Mouse (Mus musculus) spleen, postnatal 4 days (tissue): ENCODE results near the gene Lsamp.
"Not testable (repeated sequence)": the region's sequence is repeated elsewhere in the genome, so short reads cannot be mapped to it uniquely, and the experiment has no call there.

Source experiments
- DNase-seq, 2 experiments: peaks; one replicate each; pipeline ENCODE4 v3.0.0; 2022; ENCODE audit warnings: low spot score in 2 of 2

The Lsamp gene

GRCm38 (mm10) chr16:41935701-41936100 is 1951.5 kb downstream of the Lsamp start:
- DNase-seq = no peak

DNA sequence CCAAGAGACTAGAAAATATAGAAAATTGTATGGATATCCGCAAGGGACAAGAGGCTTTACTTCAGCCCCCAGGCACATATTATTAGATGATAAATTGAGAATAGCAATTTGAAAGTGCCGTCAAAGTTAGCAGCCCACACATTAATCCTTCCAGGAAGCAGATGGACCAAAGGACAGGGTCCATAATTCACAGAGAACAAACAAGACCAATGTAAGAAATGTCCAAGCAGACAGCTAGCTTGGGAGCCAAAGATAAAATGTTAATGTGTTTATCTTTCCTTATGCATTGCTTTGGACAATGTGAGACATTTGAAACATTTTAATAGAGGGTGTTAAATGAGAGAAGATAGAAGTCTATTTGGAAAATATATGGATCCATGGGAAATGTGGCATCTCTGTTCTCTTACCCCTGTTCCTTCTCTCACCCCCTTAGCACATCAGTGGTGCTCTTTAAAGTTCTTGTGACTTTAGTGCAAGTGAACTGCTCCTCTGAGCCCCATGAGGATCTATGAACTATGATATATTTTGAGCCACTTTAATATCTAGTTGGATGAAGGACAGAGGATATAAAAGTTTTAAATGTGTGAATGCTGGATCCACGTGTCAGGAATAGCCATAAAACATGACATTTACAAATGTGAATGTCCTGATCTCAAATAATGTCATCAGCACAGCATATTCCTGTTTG is 1952.9 kb downstream of the Lsamp start:
- no peak for DNase-seq

DNA sequence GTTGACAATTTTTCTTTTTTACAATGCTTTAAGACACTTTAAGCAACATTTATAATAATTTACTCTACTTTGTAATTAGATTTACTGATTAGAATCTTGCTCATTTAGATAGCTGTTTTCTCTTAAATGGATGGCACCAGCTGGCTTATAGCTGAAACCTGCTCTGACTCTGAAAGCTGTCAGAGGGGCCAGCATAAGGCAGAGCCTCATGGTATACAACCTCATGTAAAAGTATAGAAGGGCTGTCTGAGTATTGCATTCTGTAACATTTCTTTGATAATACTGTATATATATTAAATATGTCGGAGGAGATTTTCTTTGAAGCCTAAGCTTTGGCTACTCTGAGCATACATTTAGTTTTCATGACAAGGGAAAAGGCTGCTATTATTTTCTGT is 1953.4 kb downstream of the Lsamp start:
- DNase-seq = no peak

- no peak for DNase-seq
These were observed 1954.1 kb downstream of the Lsamp start for GRCm38 (mm10) chr16:41938258-41938657.

DNA sequence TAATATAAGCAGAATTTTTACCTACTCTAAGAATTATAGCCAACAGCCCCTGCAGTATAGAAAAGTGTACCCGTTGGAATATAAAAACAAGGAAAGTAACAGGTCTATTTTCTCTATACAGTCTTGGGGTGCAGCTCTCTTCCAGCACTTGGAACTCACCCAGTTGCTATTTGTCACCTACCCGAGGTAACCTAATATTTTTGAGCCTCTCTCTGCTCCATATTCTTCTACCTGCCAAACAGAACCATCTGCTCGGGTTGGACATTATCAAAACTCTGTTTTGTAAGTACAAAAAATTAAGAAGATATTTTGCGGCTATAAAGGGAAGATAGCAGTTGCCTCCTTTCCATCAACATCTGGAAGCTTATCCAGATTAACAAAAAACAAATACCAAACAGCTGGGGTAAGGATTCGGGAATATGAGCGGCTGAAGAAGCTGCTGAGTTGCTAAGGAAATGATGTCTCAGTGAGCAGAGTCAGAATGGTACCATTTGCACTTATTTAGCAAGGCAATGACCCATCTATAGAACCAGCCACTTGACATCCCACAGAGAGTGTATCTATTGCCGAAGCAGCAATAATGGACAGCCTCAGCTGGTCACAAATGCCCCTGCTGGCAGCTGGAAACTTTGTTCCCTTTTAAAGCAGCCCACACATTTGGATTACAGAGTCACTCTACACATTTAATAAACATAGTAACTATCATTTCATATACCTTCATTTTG is 1957.6 kb downstream of the Lsamp start:
- no peak for DNase-seq

GRCm38 (mm10) chr16:41957811-41958210 is 1973.7 kb downstream of the Lsamp start:
- DNase-seq = no peak

- DNase-seq = no peak
These were observed 1981.5 kb downstream of the Lsamp start for GRCm38 (mm10) chr16:41965636-41966035.

DNA sequence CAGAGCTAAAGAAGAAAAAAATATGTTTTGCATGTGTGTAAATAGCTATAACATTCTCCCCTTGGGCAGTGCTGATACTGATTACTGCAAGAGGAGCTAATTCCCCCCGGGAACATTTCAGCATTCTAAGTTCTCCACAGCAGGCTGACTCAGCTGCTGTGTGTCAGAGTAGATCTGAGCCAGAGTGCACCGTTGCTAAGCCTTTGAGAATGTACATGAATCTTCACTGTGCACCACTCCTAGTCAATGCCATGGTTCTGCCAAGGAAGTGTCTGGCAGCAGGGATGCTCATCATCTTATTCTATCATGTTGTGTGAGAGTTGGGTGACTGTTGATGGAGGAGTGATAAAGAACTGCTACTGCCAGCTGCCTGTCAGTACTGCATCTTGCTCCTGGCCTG is 1985.1 kb downstream of the Lsamp start:
- DNase-seq = no peak

DNA sequence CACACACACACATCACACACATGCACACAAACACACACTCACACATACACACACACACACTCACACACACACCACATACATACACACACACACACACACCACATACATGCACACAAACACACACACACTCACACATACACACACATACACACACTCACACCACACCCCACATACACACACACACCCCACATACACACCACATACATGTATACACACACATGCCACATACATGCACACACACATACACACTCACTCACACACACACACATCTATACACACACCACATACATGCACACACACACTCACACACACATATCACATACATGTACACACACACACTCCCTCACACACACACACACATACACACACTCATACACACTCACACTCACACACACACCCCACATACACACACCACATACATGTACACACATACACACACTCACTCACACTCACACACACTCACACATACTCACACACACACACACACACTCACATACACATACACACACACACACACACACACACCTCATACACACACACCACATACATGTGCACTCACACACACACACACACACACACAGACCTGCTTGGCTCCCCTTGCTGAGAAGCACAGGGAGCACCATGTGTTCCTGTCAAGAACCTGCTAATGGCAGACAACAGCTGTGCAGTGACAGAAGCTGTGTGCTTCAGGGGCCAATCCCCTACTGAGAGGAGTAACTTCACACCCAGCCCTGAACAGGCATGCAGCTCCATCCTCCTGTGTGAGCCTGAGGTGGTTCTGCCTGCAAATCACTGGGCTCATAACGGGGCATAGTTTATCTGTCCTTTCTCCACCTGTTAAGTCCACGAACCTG is 1990.9 kb downstream of the Lsamp start:
- DNase-seq = no peak

- no peak for DNase-seq
These were observed 1992.7 kb downstream of the Lsamp start for GRCm38 (mm10) chr16:41976897-41977296.

DNA sequence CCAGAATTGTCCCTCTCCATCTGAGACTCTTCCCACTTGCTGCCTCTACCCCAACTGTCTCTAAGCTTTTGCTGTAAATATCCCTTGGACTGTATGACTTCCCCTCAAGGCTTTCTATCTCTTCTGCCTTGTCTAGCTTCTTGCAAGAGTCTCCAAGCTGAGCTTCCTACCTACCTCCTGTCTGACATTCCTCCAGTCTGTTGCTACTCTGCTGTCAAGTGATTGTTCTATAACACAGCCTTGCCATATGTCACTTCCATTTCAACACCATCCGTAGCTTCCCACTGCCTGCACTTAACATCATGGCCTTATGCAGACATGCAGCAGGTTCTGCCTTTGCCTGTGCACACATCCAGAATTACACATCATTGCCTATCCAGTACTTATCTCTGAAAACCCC is 2012.8 kb downstream of the Lsamp start:
- DNase-seq = no peak

DNA sequence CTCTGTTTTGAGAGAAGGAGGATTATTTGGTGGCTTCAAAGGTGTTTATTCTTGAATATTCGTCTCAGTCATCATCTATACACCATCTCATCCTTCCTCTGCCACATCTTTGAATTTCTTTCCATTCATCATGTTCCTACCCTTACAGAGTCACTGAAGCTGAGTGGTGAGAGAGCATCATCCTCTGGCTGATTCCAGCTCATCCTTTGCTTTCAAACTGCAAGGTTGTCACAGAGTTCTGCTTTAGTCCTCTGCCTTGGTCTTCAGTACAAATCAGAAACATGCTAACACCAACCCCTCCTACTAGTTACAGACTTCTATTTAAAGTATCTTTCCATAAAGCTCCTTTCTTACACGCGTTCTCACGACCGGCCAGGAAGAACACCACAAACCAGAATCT is 2018.8 kb downstream of the Lsamp start:
- DNase-seq = no peak

- not testable (repeated sequence) for DNase-seq
These were observed 2019.3 kb downstream of the Lsamp start for GRCm38 (mm10) chr16:42003506-42003905.

GRCm38 (mm10) chr16:42004166-42004565 is 2020.0 kb downstream of the Lsamp start:
- no peak for DNase-seq

GRCm38 (mm10) chr16:42014937-42015336 is 2030.8 kb downstream of the Lsamp start:
- DNase-seq = no peak

- DNase-seq = no peak
These were observed 2031.3 kb downstream of the Lsamp start for GRCm38 (mm10) chr16:42015443-42015842.

GRCm38 (mm10) chr16:42016791-42017643 is 2032.9 kb downstream of the Lsamp start:
- no peak for DNase-seq

DNA sequence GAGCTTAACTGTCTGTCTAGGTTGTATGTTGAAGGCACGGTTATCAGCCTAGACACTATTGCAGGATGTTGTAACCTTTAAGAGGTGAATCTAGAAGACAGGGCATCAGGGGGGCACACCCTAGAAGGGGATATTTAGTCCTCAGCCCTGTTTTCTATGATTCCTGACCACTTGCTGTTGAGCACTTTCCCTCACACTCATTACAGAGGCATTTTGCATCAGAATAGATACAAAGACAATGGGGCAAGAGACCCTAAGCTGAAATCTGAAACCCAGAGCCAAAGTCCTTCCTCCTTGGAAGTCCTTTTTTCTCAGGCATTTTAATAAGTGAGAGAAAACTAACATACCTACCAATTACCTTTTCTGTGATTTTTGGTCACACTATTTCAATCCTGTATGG is 2038.4 kb downstream of the Lsamp start:
- no peak for DNase-seq

DNA sequence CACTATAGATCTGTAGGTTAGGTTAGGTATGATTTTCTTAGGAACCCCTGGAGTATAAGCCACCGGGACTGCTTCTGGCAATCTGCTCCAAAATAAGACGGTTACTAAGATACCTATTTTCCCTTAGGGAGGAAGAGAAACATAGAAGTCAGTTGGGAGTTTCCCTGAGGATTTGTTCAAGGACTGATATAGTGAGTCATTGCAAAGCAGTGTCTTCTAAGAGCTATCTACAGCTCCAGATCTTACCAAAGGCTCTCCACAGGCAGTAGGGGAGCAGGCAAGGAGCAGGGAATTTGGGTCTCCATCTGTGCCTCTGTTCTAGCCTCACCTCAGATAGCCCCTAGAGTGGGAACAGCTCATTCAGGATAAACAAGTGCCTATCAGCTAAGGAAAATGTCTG is 2047.9 kb downstream of the Lsamp start:
- DNase-seq = no peak

DNA sequence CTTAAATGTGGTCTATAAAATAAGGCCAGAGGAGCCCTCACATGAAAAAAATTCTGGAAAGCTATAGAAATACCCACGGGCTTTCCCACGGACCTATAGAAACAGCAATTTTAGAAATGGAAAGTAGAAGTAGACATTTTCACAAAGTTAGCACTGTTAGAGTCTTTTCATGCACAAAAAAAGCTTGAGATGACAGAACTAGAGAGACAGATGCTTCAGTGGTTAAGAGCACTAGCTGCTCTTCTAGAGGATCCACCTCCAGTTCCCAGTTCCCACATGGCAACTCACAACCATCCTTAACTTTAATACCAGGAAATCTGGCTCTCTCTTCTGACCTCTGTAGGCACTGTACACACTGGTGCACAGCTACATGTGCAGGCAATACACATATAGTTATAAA is 2049.3 kb downstream of the Lsamp start:
- DNase-seq = no peak

DNA sequence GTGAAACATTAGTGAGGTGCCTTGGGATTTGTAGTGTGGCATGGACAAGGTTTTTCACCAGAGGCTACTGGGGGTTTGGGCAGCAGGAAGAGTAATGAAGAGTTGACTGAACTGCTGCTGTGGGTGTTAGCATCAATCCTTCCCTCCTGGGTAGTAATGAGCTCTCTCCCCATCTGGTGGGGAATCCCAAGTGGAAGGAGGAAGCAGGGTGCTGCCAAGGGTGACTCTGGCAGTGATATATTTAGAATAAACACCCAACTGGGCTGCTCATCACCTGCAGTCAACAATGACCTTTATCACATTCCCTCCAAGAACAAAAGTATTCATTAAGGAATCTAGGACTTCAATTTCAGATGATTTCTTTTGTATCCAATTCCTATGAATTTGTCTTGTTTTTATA is 2064.0 kb downstream of the Lsamp start:
- no peak for DNase-seq

GRCm38 (mm10) chr16:42059927-42060326 is 2075.8 kb downstream of the Lsamp start:
- no peak for DNase-seq
